Mouse (Mus musculus) E14TG2a.4 (cell line): ENCODE results near the gene Ttll5.

Source experiments
- H3K27me3 ChIP-seq: 2 replicates; pipeline ENCODE4 v1.6.1; 2014; ENCODE audit warnings: low read length, control low read depth; ENCODE audit not compliant: insufficient read depth
- H3K36me3 ChIP-seq: 2 replicates; pipeline ENCODE4 v1.6.1; 2014; ENCODE audit warnings: low read length, control low read depth; ENCODE audit not compliant: insufficient read depth
- H3K4me1 ChIP-seq: replicated peaks from 2 replicates; pipeline ENCODE4 v1.6.1; 2014; ENCODE audit warnings: low read depth, low read length, control low read depth
- H3K4me3 ChIP-seq: replicated peaks from 2 replicates; pipeline ENCODE4 v1.5.1; 2014; ENCODE audit warnings: mild to moderate bottlenecking, low read length
- H3K9me3 ChIP-seq: 2 replicates; pipeline ENCODE4 v1.6.1; 2014; ENCODE audit warnings: low read length, control low read depth
- CTCF ChIP-seq: conservative IDR thresholded peaks from 2 replicates; pipeline ENCODE4 v1.5.1; 2014; ENCODE audit warnings: low read length
- NANOG ChIP-seq: IDR thresholded peaks from 2 replicates; pipeline ENCODE4 v1.6.1; 2014; ENCODE audit warnings: borderline replicate concordance, low read length, mixed read lengths
- POU5F1 ChIP-seq: IDR thresholded peaks from 2 replicates; pipeline ENCODE4 v1.6.1; 2014; ENCODE audit warnings: low read length, borderline replicate concordance

The Ttll5 gene

DNA sequence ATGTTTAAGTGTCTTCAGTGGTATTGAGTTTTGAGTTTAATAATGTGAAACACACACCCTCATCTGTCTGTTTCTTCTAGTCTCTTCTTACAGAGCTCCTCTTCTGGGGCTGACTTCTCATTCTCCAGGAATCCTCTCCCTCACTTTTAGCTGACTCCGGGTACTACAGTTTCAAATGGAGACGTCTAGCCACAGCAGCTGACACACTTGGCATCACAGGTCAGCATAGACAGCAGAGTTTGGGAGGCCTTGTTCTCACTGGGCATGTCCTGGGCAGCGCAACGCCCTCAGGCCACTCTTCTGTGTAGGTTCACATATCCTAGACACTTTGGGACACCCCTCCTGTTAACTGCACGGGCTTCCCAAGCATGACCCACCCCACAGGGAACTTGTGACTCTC is 214.6 kb downstream of the Ttll5 start:
- peaks cover 4% of the 10 kb centered on the region; the same call in 1 of the 2 replicates for H3K9me3 ChIP-seq
- no peak overlapping the region for H3K4me3 ChIP-seq
- H3K36me3 ChIP-seq: no peaks in the 10 kb centered on the region
- TF ChIP-seq NANOG: no peak
- H3K4me1 ChIP-seq: peaks cover 22% of the 10 kb centered on the region
- H3K27me3 ChIP-seq: no peaks in the 10 kb centered on the region

GRCm38 (mm10) chr12:86039751-86040150 is 215.3 kb downstream of the Ttll5 start:
- H3K4me1 ChIP-seq: peaks cover 19% of the 10 kb centered on the region
- TF ChIP-seq NANOG: no peak
- TF ChIP-seq POU5F1: no peak
- TF ChIP-seq CTCF: no peak
- no peaks in the 10 kb centered on the region for H3K27me3 ChIP-seq

GRCm38 (mm10) chr12:86046141-86046540 is 221.7 kb downstream of the Ttll5 start:
- Histone ChIP-seq H3K4me3 (no peak overlapping the region), H3K27me3 (no peaks in the 10 kb centered on the region), H3K4me1 (no peaks in the 10 kb centered on the region), H3K9me3 (peaks cover 4% of the 10 kb centered on the region; the same call in 1 of the 2 replicates), H3K36me3 (no peaks in the 10 kb centered on the region)
- TF ChIP-seq CTCF (no peak), POU5F1 (no peak), NANOG (no peak)

More at GRCm38 (mm10) chr12:86039751-86040150, 215.3 kb downstream of the Ttll5 start:
- peaks cover 4% of the 10 kb centered on the region; the same call in 1 of the 2 replicates for H3K9me3 ChIP-seq
- no peaks in the 10 kb centered on the region for H3K36me3 ChIP-seq
- no peak overlapping the region for H3K4me3 ChIP-seq

GRCm38 (mm10) chr12:86046776-86047175 is 222.3 kb downstream of the Ttll5 start:
- no peaks in the 10 kb centered on the region for H3K4me1 ChIP-seq
- H3K9me3 ChIP-seq: peaks cover 4% of the 10 kb centered on the region; the same call in 1 of the 2 replicates
- no peak overlapping the region for H3K4me3 ChIP-seq
- H3K36me3 ChIP-seq: no peaks in the 10 kb centered on the region
- no peak for TF ChIP-seq NANOG
- no peak for TF ChIP-seq POU5F1
- no peak for TF ChIP-seq CTCF
- H3K27me3 ChIP-seq: no peaks in the 10 kb centered on the region

DNA sequence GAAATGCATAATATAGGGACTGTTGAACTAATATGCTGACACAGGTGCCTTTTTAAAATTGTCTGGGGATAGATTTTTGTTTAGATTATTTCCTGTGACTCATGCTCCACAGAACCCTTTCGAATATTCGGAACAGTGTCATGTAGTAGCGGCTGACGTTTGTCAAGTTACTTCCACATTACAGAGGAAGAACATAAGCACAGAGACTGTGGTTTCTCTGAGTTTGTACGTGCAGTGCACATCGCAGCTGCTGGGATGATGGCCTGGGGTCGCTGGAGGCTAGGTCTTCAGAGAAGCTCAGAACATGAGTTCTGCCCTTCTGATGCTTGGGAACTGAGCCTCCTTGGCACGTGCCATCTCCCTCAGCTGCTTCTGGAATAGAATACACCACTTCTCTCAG is 222.9 kb downstream of the Ttll5 start:
- Histone ChIP-seq H3K9me3 (peaks cover 4% of the 10 kb centered on the region; the same call in 1 of the 2 replicates), H3K4me3 (no peak overlapping the region)
- TF ChIP-seq CTCF (no peak), NANOG (no peak)

DNA sequence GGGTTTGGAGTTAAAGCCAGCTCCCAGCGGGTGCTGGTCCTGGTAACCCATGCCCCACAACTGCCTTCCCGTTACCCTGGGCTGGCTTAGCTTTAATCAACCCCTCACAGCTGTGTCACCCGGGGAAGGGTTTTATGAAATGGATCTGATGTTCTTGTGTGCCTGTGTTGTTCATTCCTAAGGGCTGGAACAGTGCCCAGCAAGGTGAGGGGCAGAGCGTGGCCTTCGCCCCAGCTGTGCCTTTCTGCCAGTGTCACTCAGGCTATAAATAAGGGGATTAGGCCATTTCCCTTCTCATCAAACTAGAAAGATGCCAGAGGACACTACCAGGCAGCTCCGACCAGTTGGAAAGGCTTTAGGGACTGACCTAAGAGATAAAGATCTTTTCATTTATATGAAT is 225.4 kb downstream of the Ttll5 start:
- Histone ChIP-seq H3K27me3 (no peaks in the 10 kb centered on the region), H3K4me3 (no peak overlapping the region), H3K36me3 (no peaks in the 10 kb centered on the region), H3K4me1 (no peaks in the 10 kb centered on the region), H3K9me3 (no peaks in the 10 kb centered on the region)
- TF ChIP-seq POU5F1 (no peak), CTCF (no peak), NANOG (no peak)

More for the DNA sequence above, 222.9 kb downstream of the Ttll5 start:
- Histone ChIP-seq H3K27me3 (no peaks in the 10 kb centered on the region), H3K4me1 (no peaks in the 10 kb centered on the region), H3K36me3 (no peaks in the 10 kb centered on the region)

- H3K9me3 ChIP-seq: no peaks in the 10 kb centered on the region
- TF ChIP-seq CTCF (no peak), NANOG (no peak), POU5F1 (no peak)
- no peaks in the 10 kb centered on the region for H3K36me3 ChIP-seq
- no peaks in the 10 kb centered on the region for H3K4me1 ChIP-seq
- H3K4me3 ChIP-seq: no peak overlapping the region
- no peaks in the 10 kb centered on the region for H3K27me3 ChIP-seq
Observed at GRCm38 (mm10) chr12:86051477-86051876, 227.0 kb downstream of the Ttll5 start.

GRCm38 (mm10) chr12:86055306-86055705 is 230.8 kb downstream of the Ttll5 start:
- Histone ChIP-seq H3K9me3 (no peaks in the 10 kb centered on the region), H3K4me1 (no peaks in the 10 kb centered on the region), H3K36me3 (no peaks in the 10 kb centered on the region), H3K27me3 (no peaks in the 10 kb centered on the region), H3K4me3 (no peak overlapping the region)
- no peak for TF ChIP-seq CTCF
- no peak for TF ChIP-seq POU5F1
- TF ChIP-seq NANOG: no peak

GRCm38 (mm10) chr12:86056976-86057375 is 232.5 kb downstream of the Ttll5 start:
- H3K27me3 ChIP-seq: no peaks in the 10 kb centered on the region
- TF ChIP-seq CTCF: no peak
- no peak for TF ChIP-seq NANOG
- TF ChIP-seq POU5F1: no peak
- no peaks in the 10 kb centered on the region for H3K9me3 ChIP-seq
- no peaks in the 10 kb centered on the region for H3K4me1 ChIP-seq
- H3K36me3 ChIP-seq: no peaks in the 10 kb centered on the region
- no peak overlapping the region for H3K4me3 ChIP-seq
